Mouse (Mus musculus): ENCODE measurements around the gene Fat2. TPM values are rescaled to one million over a fixed set of nuclear protein-coding genes. Genes with fewer than 3 reads are reported as not detected.

Fat2 gene
- polyA plus RNA-seq, 1 experiment from 2014 or later, result 0.23 TPM

DNA sequence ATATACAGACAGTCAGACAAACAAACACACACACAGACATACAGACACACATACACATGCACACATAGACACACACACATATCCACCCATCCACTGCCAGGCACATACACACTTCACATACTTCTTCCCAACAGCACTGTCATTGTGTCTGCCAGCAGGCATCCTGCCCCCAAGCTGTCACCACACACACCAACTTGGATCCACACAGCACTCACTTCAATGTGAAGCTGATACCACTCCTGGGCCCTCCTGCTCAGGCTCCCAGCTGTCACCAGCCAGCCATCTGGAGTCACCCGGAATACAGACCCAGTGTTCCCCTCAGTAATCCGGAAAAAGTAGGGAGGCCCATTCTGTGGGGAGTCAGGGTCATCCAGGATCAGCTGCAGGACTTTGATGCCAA, 70.7 kb downstream of the Fat2 start:
- Histone ChIP-seq H3K27ac (no peak overlapping the region), H3K4me3 (replicated peaks; ENCODE audit: low read length) (no peak overlapping the region), H3K4me1 (replicated peaks; ENCODE audit: control insufficient read depth, insufficient read depth, low read length) (no peaks in the 10 kb centered on the region), H3K9ac (no peak overlapping the region), H3K27me3 (ENCODE audit: control insufficient read depth, insufficient read depth, low read length) (no peaks in the 10 kb centered on the region), H3K36me3 (replicated peaks; ENCODE audit: control insufficient read depth, insufficient read depth) (no peaks in the 10 kb centered on the region), H3K9me3 (ENCODE audit: control insufficient read depth, low read length) (no peaks in the 10 kb centered on the region), H3K4me2 (replicated peaks) (no peak overlapping the region)
- ATAC-seq (ENCODE audit: low FRiP score) (no peak), DNase-seq (ENCODE audit: low spot score) (no peak)
- WGBS, result 48% methylated on average over 2 of the region's 2 CpGs

DNA sequence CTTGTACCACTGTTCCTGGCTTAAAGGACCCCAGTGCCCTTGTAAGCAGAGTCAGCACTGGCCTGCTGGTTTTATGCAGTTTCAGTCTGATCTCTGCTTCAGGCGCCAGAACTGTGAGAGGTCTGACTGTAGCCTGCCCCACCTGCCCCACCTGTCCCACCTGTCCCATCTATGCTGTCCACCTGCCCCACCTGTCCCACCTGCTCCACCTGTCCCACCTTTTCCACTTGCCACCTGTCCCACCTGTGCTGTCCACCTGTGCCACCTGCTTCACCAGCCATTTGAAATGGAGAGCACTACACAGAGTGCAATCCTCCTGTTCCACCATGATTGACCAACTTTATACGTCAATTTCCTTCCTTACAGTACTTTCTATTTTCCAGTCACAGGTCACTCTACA, 72.0 kb downstream of the Fat2 start:
- DNase-seq (ENCODE audit: low spot score) (no peak), ATAC-seq (ENCODE audit: low FRiP score) (no peak)
- Histone ChIP-seq H3K36me3 (replicated peaks; ENCODE audit: control insufficient read depth, insufficient read depth) (no peaks in the 10 kb centered on the region), H3K4me1 (replicated peaks; ENCODE audit: control insufficient read depth, insufficient read depth, low read length) (no peaks in the 10 kb centered on the region), H3K4me2 (replicated peaks) (no peak overlapping the region), H3K4me3 (replicated peaks; ENCODE audit: low read length) (no peak overlapping the region), H3K9ac (no peak overlapping the region), H3K27me3 (ENCODE audit: control insufficient read depth, insufficient read depth, low read length) (no peaks in the 10 kb centered on the region), H3K27ac (no peak overlapping the region), H3K9me3 (ENCODE audit: control insufficient read depth, low read length) (no peaks in the 10 kb centered on the region)
- WGBS, result 88% methylated on average over 2 of the region's 2 CpGs

- Histone ChIP-seq H3K4me2 (replicated peaks) (no peak overlapping the region), H3K9ac (no peak overlapping the region), H3K4me1 (replicated peaks; ENCODE audit: control insufficient read depth, insufficient read depth, low read length) (no peaks in the 10 kb centered on the region), H3K27me3 (ENCODE audit: control insufficient read depth, insufficient read depth, low read length) (no peaks in the 10 kb centered on the region), H3K27ac (no peak overlapping the region), H3K9me3 (ENCODE audit: control insufficient read depth, low read length) (no peaks in the 10 kb centered on the region), H3K4me3 (replicated peaks; ENCODE audit: low read length) (no peak overlapping the region), H3K36me3 (replicated peaks; ENCODE audit: control insufficient read depth, insufficient read depth) (no peaks in the 10 kb centered on the region)
- ATAC-seq (ENCODE audit: low FRiP score) (no peak), DNase-seq (ENCODE audit: low spot score) (no peak)
- 80% methylated on average over 5 of the region's 5 CpGs for WGBS
Measured at GRCm38 (mm10) chr11:55262000-55262399, 74.4 kb downstream of the Fat2 start.

- H3K9me3 ChIP-seq (ENCODE audit: control insufficient read depth, low read length), result no peaks in the 10 kb centered on the region
- H3K4me2 ChIP-seq (replicated peaks), result no peak overlapping the region
- 88% methylated on average over 4 of the region's 4 CpGs for WGBS
- H3K4me3 ChIP-seq (replicated peaks; ENCODE audit: low read length), result no peak overlapping the region
- ATAC-seq (ENCODE audit: low FRiP score), result no peak
- no peak overlapping the region for H3K9ac ChIP-seq
- no peaks in the 10 kb centered on the region for H3K27me3 ChIP-seq (ENCODE audit: control insufficient read depth, insufficient read depth, low read length)
- H3K36me3 ChIP-seq (replicated peaks; ENCODE audit: control insufficient read depth, insufficient read depth), result no peaks in the 10 kb centered on the region
- H3K4me1 ChIP-seq (replicated peaks; ENCODE audit: control insufficient read depth, insufficient read depth, low read length), result no peaks in the 10 kb centered on the region
- DNase-seq (ENCODE audit: low spot score), result no peak
- H3K27ac ChIP-seq, result no peak overlapping the region
Measured at GRCm38 (mm10) chr11:55261105-55261504, 75.3 kb downstream of the Fat2 start.

GRCm38 (mm10) chr11:55253391-55253790, 83.0 kb downstream of the Fat2 start:
- no peaks in the 10 kb centered on the region for H3K36me3 ChIP-seq (replicated peaks; ENCODE audit: control insufficient read depth, insufficient read depth)
- no peak overlapping the region for H3K27ac ChIP-seq
- no peaks in the 10 kb centered on the region for H3K27me3 ChIP-seq (ENCODE audit: control insufficient read depth, insufficient read depth, low read length)
- DNase-seq (ENCODE audit: low spot score) (no peak), ATAC-seq (ENCODE audit: low FRiP score) (no peak)
- no peaks in the 10 kb centered on the region for H3K4me1 ChIP-seq (replicated peaks; ENCODE audit: control insufficient read depth, insufficient read depth, low read length)
- no peaks in the 10 kb centered on the region for H3K9me3 ChIP-seq (ENCODE audit: control insufficient read depth, low read length)
- no peak overlapping the region for H3K4me3 ChIP-seq (replicated peaks; ENCODE audit: low read length)
- no peak overlapping the region for H3K4me2 ChIP-seq (replicated peaks)
- 90% methylated on average over 9 of the region's 9 CpGs for WGBS
- no peak overlapping the region for H3K9ac ChIP-seq

DNA sequence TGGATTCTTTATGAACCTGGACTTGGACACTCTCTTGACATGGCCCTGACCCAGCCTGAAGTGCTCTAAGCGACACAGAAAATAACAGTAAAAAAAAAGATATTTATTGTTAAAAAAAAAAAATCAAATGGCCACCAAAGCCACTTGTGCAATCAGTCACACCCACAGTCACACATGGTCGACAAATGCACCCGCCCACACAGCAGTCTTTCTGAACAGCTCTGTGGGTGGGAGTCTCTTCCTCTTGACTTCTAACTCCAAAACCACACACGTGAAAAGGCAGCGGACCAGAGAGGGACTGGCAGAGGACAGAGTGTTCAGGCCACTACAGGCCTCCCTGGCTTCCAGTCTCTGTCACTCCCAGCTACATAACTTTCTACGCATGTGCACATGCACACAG, 85.8 kb downstream of the Fat2 start:
- Histone ChIP-seq H3K9ac (no peak overlapping the region), H3K36me3 (replicated peaks; ENCODE audit: control insufficient read depth, insufficient read depth) (no peaks in the 10 kb centered on the region), H3K4me2 (replicated peaks) (no peak overlapping the region), H3K9me3 (ENCODE audit: control insufficient read depth, low read length) (no peaks in the 10 kb centered on the region), H3K4me1 (replicated peaks; ENCODE audit: control insufficient read depth, insufficient read depth, low read length) (no peaks in the 10 kb centered on the region), H3K27ac (no peak overlapping the region), H3K27me3 (ENCODE audit: control insufficient read depth, insufficient read depth, low read length) (no peaks in the 10 kb centered on the region), H3K4me3 (replicated peaks; ENCODE audit: low read length) (no peak overlapping the region)
- 80% methylated on average over 6 of the region's 6 CpGs for WGBS
- DNase-seq (ENCODE audit: low spot score), result no peak
- ATAC-seq (ENCODE audit: low FRiP score), result no peak

DNA sequence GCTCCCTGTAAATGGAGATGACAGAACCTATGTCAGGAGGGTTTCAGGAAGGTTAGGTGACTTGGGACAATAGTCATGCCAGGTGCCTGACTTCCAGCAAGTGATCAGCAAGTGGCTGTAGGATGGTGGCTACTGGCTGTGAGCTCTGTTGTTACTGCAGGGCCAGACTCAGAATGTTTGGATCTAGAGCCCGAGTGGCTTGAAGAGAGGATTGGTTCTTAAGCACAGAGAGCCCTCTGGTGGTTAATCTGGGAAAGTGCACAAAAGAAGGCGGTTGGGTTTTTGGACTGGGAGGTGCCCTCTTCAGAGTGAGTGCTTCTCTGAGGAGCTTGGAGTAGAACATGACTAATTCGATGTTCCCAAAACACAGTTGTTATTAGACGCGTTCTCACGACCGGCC, 95.8 kb downstream of the Fat2 start:
- H3K4me1 ChIP-seq (replicated peaks; ENCODE audit: control insufficient read depth, insufficient read depth, low read length), result no peaks in the 10 kb centered on the region
- DNase-seq (ENCODE audit: low spot score) (peak; percentile 64), ATAC-seq (ENCODE audit: low FRiP score) (no peak)
- H3K27me3 ChIP-seq (ENCODE audit: control insufficient read depth, insufficient read depth, low read length), result no peaks in the 10 kb centered on the region
- H3K9ac ChIP-seq, result no peak overlapping the region
- H3K4me3 ChIP-seq (replicated peaks; ENCODE audit: low read length), result no peak overlapping the region
- 67% methylated on average over 7 of the region's 7 CpGs for WGBS
- H3K9me3 ChIP-seq (ENCODE audit: control insufficient read depth, low read length), result no peaks in the 10 kb centered on the region
- H3K36me3 ChIP-seq (replicated peaks; ENCODE audit: control insufficient read depth, insufficient read depth), result no peaks in the 10 kb centered on the region
- H3K27ac ChIP-seq, result no peak overlapping the region
- H3K4me2 ChIP-seq (replicated peaks), result no peak overlapping the region

DNA sequence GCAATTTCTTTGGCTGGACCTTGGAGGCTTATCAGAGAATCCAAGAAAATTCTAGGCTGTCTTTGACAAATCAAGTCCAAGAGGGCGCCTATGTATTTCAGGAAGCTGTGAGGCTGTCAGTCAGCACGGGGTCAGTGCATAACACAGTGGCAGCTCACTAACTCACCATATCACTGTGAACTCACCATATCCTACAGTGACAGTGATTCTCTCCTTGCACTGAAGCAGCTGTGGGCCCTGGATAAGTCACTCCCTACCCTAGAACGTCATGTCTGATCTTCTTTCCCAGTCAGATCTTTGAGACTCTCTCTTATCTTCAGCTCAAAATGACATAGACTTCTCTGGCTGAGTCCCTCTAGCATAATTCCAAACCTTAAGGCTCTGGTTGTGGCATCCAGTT, 96.9 kb downstream of the Fat2 start:
- Histone ChIP-seq H3K9me3 (ENCODE audit: control insufficient read depth, low read length) (no peaks in the 10 kb centered on the region), H3K36me3 (replicated peaks; ENCODE audit: control insufficient read depth, insufficient read depth) (no peaks in the 10 kb centered on the region), H3K4me2 (replicated peaks) (no peak overlapping the region), H3K27me3 (ENCODE audit: control insufficient read depth, insufficient read depth, low read length) (no peaks in the 10 kb centered on the region), H3K4me3 (replicated peaks; ENCODE audit: low read length) (no peak overlapping the region), H3K27ac (no peak overlapping the region), H3K9ac (no peak overlapping the region), H3K4me1 (replicated peaks; ENCODE audit: control insufficient read depth, insufficient read depth, low read length) (no peaks in the 10 kb centered on the region)
- DNase-seq (ENCODE audit: low spot score), result no peak
- ATAC-seq (ENCODE audit: low FRiP score), result no peak
- 75% methylated on average over 3 of the region's 3 CpGs for WGBS

- 65% methylated on average over 1 of the region's 1 CpGs for WGBS
Measured at GRCm38 (mm10) chr11:55236815-55237214, 99.5 kb downstream of the Fat2 start.

GRCm38 (mm10) chr11:55234791-55235190, 101.6 kb downstream of the Fat2 start:
- no peak overlapping the region for H3K4me2 ChIP-seq (replicated peaks)

More at GRCm38 (mm10) chr11:55236815-55237214, 99.5 kb downstream of the Fat2 start:
- Histone ChIP-seq H3K4me3 (replicated peaks; ENCODE audit: low read length) (no peak overlapping the region), H3K9ac (no peak overlapping the region), H3K36me3 (replicated peaks; ENCODE audit: control insufficient read depth, insufficient read depth) (peaks cover 25% of the 10 kb centered on the region), H3K4me1 (replicated peaks; ENCODE audit: control insufficient read depth, insufficient read depth, low read length) (no peaks in the 10 kb centered on the region), H3K9me3 (ENCODE audit: control insufficient read depth, low read length) (no peaks in the 10 kb centered on the region), H3K27ac (no peak overlapping the region), H3K27me3 (ENCODE audit: control insufficient read depth, insufficient read depth, low read length) (no peaks in the 10 kb centered on the region), H3K4me2 (replicated peaks) (no peak overlapping the region)
- no peak for ATAC-seq (ENCODE audit: low FRiP score)
- no peak for DNase-seq (ENCODE audit: low spot score)

More at GRCm38 (mm10) chr11:55234791-55235190, 101.6 kb downstream of the Fat2 start:
- Histone ChIP-seq H3K9me3 (ENCODE audit: control insufficient read depth, low read length) (no peaks in the 10 kb centered on the region), H3K4me1 (replicated peaks; ENCODE audit: control insufficient read depth, insufficient read depth, low read length) (no peaks in the 10 kb centered on the region), H3K4me3 (replicated peaks; ENCODE audit: low read length) (no peak overlapping the region), H3K27ac (no peak overlapping the region), H3K9ac (no peak overlapping the region), H3K36me3 (replicated peaks; ENCODE audit: control insufficient read depth, insufficient read depth) (peaks cover 33% of the 10 kb centered on the region), H3K27me3 (ENCODE audit: control insufficient read depth, insufficient read depth, low read length) (no peaks in the 10 kb centered on the region)
- 89% methylated on average over 4 of the region's 4 CpGs for WGBS
- no peak for DNase-seq (ENCODE audit: low spot score)
- ATAC-seq (ENCODE audit: low FRiP score), result no peak

Data from hindbrain, embryonic 14.5 days (tissue).